Mouse (Mus musculus) cerebellum, adult 18-20 months (tissue): ENCODE measurements around the gene Pcdh7.
"Not testable (repeated sequence)": the region's sequence is repeated elsewhere in the genome, so short reads cannot be mapped to it uniquely, and the experiment has no call there.

Experiments
- DNase-seq, 2 experiments: peaks; one replicate each; pipeline ENCODE4 v3.0.0; 2021

The Pcdh7 gene

DNA sequence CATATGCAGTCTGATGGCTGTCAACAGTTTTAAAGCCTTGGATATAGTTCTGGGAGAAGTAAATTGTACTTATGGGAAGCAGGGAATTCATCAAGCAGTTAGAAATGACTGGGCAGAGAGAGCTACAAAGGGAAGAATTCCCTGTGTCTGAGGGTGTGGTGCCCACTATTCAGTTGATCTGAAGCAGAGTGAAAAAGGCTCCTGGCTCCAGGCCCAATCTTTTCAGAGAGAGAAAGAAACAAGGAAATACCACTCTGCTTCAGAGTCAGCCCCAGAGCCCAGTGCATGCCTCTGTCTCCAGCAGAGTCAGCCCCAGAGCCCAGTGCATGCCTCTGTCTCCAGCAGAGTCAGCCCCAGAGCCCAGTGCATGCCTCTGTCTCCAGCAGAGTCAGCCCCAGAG, 456.6 kb downstream of the Pcdh7 start:
- DNase-seq, result not testable (repeated sequence)

DNA sequence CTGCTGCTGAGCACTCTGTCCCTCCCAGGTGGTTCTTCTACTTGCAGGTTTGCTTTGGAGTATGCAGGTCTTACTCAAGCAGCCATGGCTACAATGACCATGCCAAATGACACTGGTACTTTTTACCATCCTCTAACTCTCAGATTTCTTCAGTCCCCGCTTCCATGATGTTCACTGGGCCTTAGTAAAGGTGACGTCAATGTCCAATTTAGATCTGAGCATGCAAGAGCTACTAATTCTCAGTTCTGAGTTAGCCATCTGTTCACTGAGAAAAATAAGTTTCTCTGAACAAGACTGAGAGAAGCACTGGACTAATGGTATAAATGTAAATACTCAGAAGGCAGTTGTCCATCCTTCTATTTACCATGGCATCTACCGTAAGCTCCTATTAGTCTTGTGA, 457.8 kb downstream of the Pcdh7 start:
- no peak for DNase-seq
